Mouse (Mus musculus) urinary bladder, adult 18-20 months (tissue): ENCODE measurements around the gene Retnla.
"Not testable (repeated sequence)": the region's sequence is repeated elsewhere in the genome, so short reads cannot be mapped to it uniquely, and the experiment has no call there.

ENCODE experiments used
- DNase-seq, 2 experiments: peaks; one replicate each; pipeline ENCODE4 v3.0.0; 2022; ENCODE audit warnings: low spot score in 2 of 2, mixed read lengths in 2 of 2

The Retnla gene

GRCm38 (mm10) chr16:48842266-48842665 lies at the start of gene Retnla:
Gene Retnla, plus strand, starts transcription at chr16:48842551.
- DNase-seq = no peak

- no peak for DNase-seq
Measured at GRCm38 (mm10) chr16:48798285-48798684, 44.1 kb upstream of the Retnla start.

GRCm38 (mm10) chr16:48799470-48799869 lies 42.9 kb upstream of the Retnla start:
- DNase-seq = no peak

GRCm38 (mm10) chr16:48800906-48801305 lies 41.4 kb upstream of the Retnla start:
- DNase-seq = no peak

- no peak for DNase-seq
Measured at GRCm38 (mm10) chr16:48805412-48805811, 36.9 kb upstream of the Retnla start.

- no peak for DNase-seq
Measured at GRCm38 (mm10) chr16:48806521-48806920, 35.8 kb upstream of the Retnla start.

GRCm38 (mm10) chr16:48809374-48809773 lies 33.0 kb upstream of the Retnla start:
- DNase-seq = no peak

- DNase-seq = no peak
Measured at GRCm38 (mm10) chr16:48811881-48812436, 30.4 kb upstream of the Retnla start.

GRCm38 (mm10) chr16:48816695-48817094 lies 25.7 kb upstream of the Retnla start, which contains the start of gene Retnlb:
Gene Retnlb, plus strand, starts transcription at chr16:48816856.
- no peak for DNase-seq

GRCm38 (mm10) chr16:48818524-48818923 lies 23.8 kb upstream of the Retnla start:
- DNase-seq = no peak

GRCm38 (mm10) chr16:48826474-48826873 lies 15.9 kb upstream of the Retnla start:
- DNase-seq = no peak

- DNase-seq = no peak
Measured at GRCm38 (mm10) chr16:48827625-48828024, 14.7 kb upstream of the Retnla start.

- DNase-seq = no peak
Measured at GRCm38 (mm10) chr16:48829060-48829459, 13.3 kb upstream of the Retnla start.

- DNase-seq = no peak
Measured at GRCm38 (mm10) chr16:48832055-48832454, 10.3 kb upstream of the Retnla start.

- DNase-seq = not testable (repeated sequence)
Measured at GRCm38 (mm10) chr16:48833626-48834025, 8.7 kb upstream of the Retnla start.

- no peak for DNase-seq
Measured at GRCm38 (mm10) chr16:48843671-48844386, 1.5 kb downstream of the Retnla start.

- not testable (repeated sequence) for DNase-seq
Measured at GRCm38 (mm10) chr16:48865004-48865403, 22.7 kb downstream of the Retnla start.

- no peak for DNase-seq
Measured at GRCm38 (mm10) chr16:48867690-48868089, 25.3 kb downstream of the Retnla start.

GRCm38 (mm10) chr16:48868663-48869062 lies 26.3 kb downstream of the Retnla start:
- DNase-seq = no peak

GRCm38 (mm10) chr16:48869671-48870070 lies 27.3 kb downstream of the Retnla start:
- DNase-seq = no peak

GRCm38 (mm10) chr16:48871754-48872153 lies 29.4 kb downstream of the Retnla start:
- no peak for DNase-seq

- no peak for DNase-seq
Measured at GRCm38 (mm10) chr16:48872321-48872720, 30.0 kb downstream of the Retnla start, which contains the start of gene Retnlg. Gene Retnlg, plus strand, starts transcription at chr16:48872621.

- DNase-seq = no peak
Measured at GRCm38 (mm10) chr16:48890733-48891132, 48.4 kb downstream of the Retnla start.
